Mouse (Mus musculus) embryonic facial prominence, embryonic 11.5 days (tissue): ENCODE results near the gene Hist3h2ba. TPM values are rescaled to one million over a fixed set of nuclear protein-coding genes. Genes with fewer than 3 reads are reported as not detected.
A peak's percentile ranks its signal among the peaks of the same experiment; 100 is the strongest.

ENCODE experiments used
- ATAC-seq: fragments of 200-750 bp; cut with Nextera tagmentation; replicated peaks from 2 replicates; pipeline ENCODE4 v1.8.0; 2017; ENCODE audit warnings: low read depth; ENCODE audit not compliant: insufficient number of reproducible peaks, low FRiP score, low TSS enrichment
- DNase-seq: peaks from one replicate; pipeline ENCODE4 v3.0.0-alpha.2; 2015; ENCODE audit warnings: low spot score
- H3K27ac ChIP-seq: fragments of 300-500 bp; sonication (generic); replicated peaks from 2 replicates; pipeline ENCODE4 v1.5.1; 2014; ENCODE audit warnings: mild to moderate bottlenecking, low read depth, low read length, control low read depth
- H3K27me3 ChIP-seq: fragments of 300-500 bp; sonication (generic); 2 replicates; pipeline ENCODE4 v1.6.1; 2014; ENCODE audit warnings: mild to moderate bottlenecking, low read length, moderate library complexity, mixed read lengths; ENCODE audit not compliant: control insufficient read depth, insufficient read depth
- H3K36me3 ChIP-seq: fragments of 300-500 bp; sonication (generic); replicated peaks from 2 replicates; pipeline ENCODE4 v1.6.1; 2014; ENCODE audit warnings: low read depth, mild to moderate bottlenecking, low read length, moderate library complexity, mixed read lengths; ENCODE audit not compliant: control insufficient read depth, insufficient read depth
- H3K4me1 ChIP-seq: fragments of 300-500 bp; sonication (generic); 2 replicates; pipeline ENCODE4 v1.6.1; 2014; ENCODE audit warnings: low read length, mixed read lengths; ENCODE audit not compliant: control insufficient read depth, insufficient read depth
- H3K4me2 ChIP-seq: fragments of 300-500 bp; sonication (generic); 2 replicates; pipeline ENCODE4 v1.6.1; 2014; ENCODE audit warnings: low read depth, mild to moderate bottlenecking, control low read depth, low read length, moderate library complexity
- H3K4me3 ChIP-seq: fragments of 300-500 bp; sonication (generic); 2 replicates; pipeline ENCODE4 v1.5.1; 2014; ENCODE audit warnings: low read depth, low read length, control low read depth
- H3K9ac ChIP-seq: fragments of 300-500 bp; sonication (generic); replicated peaks from 2 replicates; pipeline ENCODE4 v1.6.1; 2014; ENCODE audit warnings: mild to moderate bottlenecking, control low read depth, low read length
- H3K9me3 ChIP-seq: fragments of 300-500 bp; sonication (generic); replicated peaks from 2 replicates; pipeline ENCODE4 v1.6.1; 2016; ENCODE audit warnings: mild to moderate bottlenecking, low read length, inconsistent platforms, mixed read lengths; ENCODE audit not compliant: control insufficient read depth
- WGBS: fragments of 180-500 bp; shearing (Covaris S2); extraction: QIAGEN DNeasy Blood & Tissue Kit; methylation state at CpG from one replicate; pipeline ENCODE4 v1.1.7; 2014; 5-methylcytosine and 5-hydroxymethylcytosine counted together
- polyA plus RNA-seq: library from polyadenylated mRNA; unstranded; fragments of >200 nt; fragmentation: Nextera tagmentation; extraction: Ambion mirVana; gene quantifications from 2 replicates; pipeline ENCODE4 v1.2.1, GENCODE M21; 2014

Hist3h2ba gene
- polyA plus RNA-seq, 1 experiment from 2014 or later = 45.1 TPM

DNA sequence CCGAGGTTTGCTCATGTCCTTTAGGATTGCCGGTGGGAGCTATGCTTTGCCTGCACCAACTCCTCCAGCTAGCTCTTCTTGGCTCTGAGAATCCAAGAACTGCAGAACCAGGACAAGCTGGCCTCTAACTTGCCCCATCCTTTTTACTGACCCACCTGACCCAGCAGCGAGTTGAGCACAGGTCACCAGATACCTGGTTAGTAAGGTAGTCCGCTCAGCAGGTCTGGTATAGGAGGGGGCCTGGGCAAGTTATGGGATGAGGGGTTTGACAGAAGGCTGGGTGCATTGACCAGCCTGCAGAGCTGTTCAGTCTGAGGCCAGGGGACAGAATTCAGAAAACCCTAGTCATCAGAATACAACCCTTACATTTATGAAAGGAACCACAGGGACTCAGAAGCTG is 19.7 kb upstream of the Hist3h2ba start:
- Histone ChIP-seq H3K4me3 (no peak overlapping the region), H3K27me3 (no peaks in the 10 kb centered on the region), H3K9ac (no peak overlapping the region), H3K9me3 (no peaks in the 10 kb centered on the region), H3K4me1 (no peaks in the 10 kb centered on the region), H3K27ac (no peak overlapping the region), H3K36me3 (peaks cover 10% of the 10 kb centered on the region), H3K4me2 (no peak overlapping the region)
- ATAC-seq (no peak), DNase-seq (no peak)
- WGBS = 66% methylated on average over 4 of the region's 4 CpGs

DNA sequence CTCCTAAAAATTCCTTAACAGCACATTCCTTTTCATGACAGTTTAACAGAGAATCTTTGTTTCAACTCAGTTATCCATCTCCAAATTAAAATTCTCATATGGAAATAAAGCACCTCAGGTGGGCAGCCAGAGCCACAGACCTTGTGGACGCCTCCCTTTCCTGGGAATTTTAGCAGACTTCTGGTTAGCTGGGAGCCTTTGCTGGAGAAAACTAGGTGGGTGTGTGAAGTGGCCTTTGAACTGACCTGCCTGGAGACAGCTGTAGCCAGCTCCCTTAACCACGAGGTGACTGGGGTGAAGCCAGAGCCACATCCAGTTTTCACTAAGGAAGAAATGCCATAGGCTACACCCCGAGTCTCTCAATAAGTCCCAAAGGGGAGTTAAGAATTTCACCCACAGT is 19.1 kb upstream of the Hist3h2ba start:
- ATAC-seq = no peak

GRCm38 (mm10) chr11:58930254-58930653 is 18.5 kb upstream of the Hist3h2ba start:
- H3K4me3 ChIP-seq = no peak overlapping the region
- DNase-seq (no peak), ATAC-seq (no peak)
- no peaks in the 10 kb centered on the region for H3K27me3 ChIP-seq
- 91% methylated on average over 3 of the region's 3 CpGs for WGBS
- H3K4me2 ChIP-seq = no peak overlapping the region
- no peak overlapping the region for H3K9ac ChIP-seq
- no peaks in the 10 kb centered on the region for H3K9me3 ChIP-seq
- no peaks in the 10 kb centered on the region for H3K4me1 ChIP-seq
- no peak overlapping the region for H3K27ac ChIP-seq
- H3K36me3 ChIP-seq = peaks cover 10% of the 10 kb centered on the region

More for the DNA sequence above, 19.1 kb upstream of the Hist3h2ba start:
- Histone ChIP-seq H3K9ac (no peak overlapping the region), H3K4me3 (no peak overlapping the region), H3K27me3 (no peaks in the 10 kb centered on the region), H3K4me1 (no peaks in the 10 kb centered on the region), H3K9me3 (no peaks in the 10 kb centered on the region), H3K4me2 (no peak overlapping the region), H3K36me3 (peaks cover 10% of the 10 kb centered on the region), H3K27ac (no peak overlapping the region)
- WGBS = 48% methylated on average over 3 of the region's 3 CpGs
- no peak for DNase-seq

DNA sequence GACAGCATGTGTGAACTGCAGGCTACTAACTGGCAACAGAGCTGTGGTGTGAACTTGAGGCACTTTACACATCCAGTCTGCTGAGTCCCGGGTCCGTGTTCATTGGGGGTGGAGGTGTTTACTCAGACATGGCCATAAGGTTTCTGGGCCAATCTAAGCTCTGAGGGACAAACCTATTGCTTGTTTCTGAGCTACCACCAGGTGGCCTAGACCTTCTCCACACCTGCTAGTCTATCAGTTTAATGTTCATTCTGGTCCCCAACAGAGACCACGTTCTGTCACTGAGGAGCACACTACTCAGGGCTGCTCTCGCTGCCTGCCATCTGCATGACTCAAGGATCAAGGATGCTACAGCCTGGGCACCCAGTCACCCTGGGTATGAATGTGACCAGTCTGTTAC is 17.1 kb upstream of the Hist3h2ba start:
- H3K36me3 ChIP-seq = peaks cover 12% of the 10 kb centered on the region
- WGBS = 71% methylated on average over 4 of the region's 4 CpGs

GRCm38 (mm10) chr11:58937909-58938308 is 10.8 kb upstream of the Hist3h2ba start:
- Histone ChIP-seq H3K27me3 (no peaks in the 10 kb centered on the region), H3K27ac (0 out of 2 replicates have a peak overlapping the region, but pooled peaks have one; percentile 81), H3K36me3 (peaks cover 11% of the 10 kb centered on the region), H3K4me2 (peak overlapping the region; percentile 77), H3K9ac (peak overlapping the region; percentile 97), H3K4me3 (peak overlapping the region; percentile 90), H3K9me3 (no peaks in the 10 kb centered on the region), H3K4me1 (peaks cover 3% of the 10 kb centered on the region; the same call in 1 of the 2 replicates)
- WGBS = under 1% methylated on average over 13 of the region's 13 CpGs
- DNase-seq (peak; percentile 52), ATAC-seq (peak; percentile 5; the same call in 1 of the 2 replicates)

More for the DNA sequence above, 17.1 kb upstream of the Hist3h2ba start:
- Histone ChIP-seq H3K9ac (no peak overlapping the region), H3K4me3 (no peak overlapping the region), H3K9me3 (no peaks in the 10 kb centered on the region), H3K4me1 (no peaks in the 10 kb centered on the region), H3K27ac (no peak overlapping the region), H3K4me2 (no peak overlapping the region), H3K27me3 (no peaks in the 10 kb centered on the region)
- DNase-seq (no peak), ATAC-seq (no peak; the same call in 1 of the 2 replicates)

DNA sequence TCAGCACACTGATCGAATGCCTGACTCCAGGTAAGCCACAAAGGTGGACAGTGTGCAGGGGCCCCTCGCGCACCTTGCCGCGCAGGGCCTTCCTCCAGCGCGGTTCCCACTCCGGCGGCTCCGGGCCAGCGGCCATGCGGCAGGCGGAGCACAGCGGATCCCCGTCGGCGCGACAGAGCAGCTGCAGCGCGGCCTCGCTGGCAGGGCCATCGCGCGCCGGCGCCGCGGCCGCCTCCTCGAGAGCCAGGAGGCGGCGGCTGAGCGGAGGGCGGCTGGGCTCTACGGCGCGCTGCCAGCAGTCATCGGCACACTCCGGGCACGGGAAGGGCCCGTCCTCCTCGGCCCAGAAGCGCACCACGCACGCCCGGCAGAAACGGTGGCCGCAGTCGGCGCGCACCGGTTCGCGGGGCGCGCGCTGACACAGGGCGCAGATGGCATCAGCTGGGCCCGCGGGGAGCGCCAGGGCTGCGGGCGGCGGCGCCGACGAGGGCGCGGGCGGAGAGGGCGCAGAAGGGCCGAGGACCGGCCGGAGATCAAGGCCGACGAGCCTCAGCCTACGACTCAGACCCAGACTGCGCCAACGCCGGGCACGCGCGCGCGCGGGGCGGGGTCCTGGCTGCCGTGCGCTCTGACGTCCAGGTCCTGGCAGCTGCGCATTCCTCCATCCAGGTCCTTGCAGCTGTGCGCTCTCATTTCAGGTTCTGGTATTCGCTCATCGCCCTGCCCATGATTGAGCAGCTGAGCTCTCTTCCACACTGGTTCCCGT is 10.2 kb upstream of the Hist3h2ba start, which contains the start of gene Rnf187:
Gene Rnf187 (minus strand): TSS at position 595 of the 766 bp plus-strand sequence.
- under 1% methylated on average over 88 of the region's 95 CpGs for WGBS
- Histone ChIP-seq H3K36me3 (peaks cover 6% of the 10 kb centered on the region; the same call in 1 of the 2 replicates), H3K4me1 (peaks cover 3% of the 10 kb centered on the region; the same call in 1 of the 2 replicates), H3K27me3 (no peaks in the 10 kb centered on the region), H3K9me3 (no peaks in the 10 kb centered on the region), H3K4me3 (peak within 1 kb of the TSS; percentile 90), H3K27ac (peak within 1 kb of the TSS; percentile 81), H3K9ac (peak within 1 kb of the TSS; percentile 97), H3K4me2 (peak within 1 kb of the TSS; percentile 77)
- DNase-seq = peak; percentile 96
- ATAC-seq = peak; percentile 97

GRCm38 (mm10) chr11:58939088-58939439 is 9.7 kb upstream of the Hist3h2ba start:
- H3K4me2 ChIP-seq = peak overlapping the region; percentile 26; the same call in 1 of the 2 replicates
- H3K27ac ChIP-seq = no peak overlapping the region
- H3K9me3 ChIP-seq = no peaks in the 10 kb centered on the region
- 0 out of 2 replicates have a peak, but pooled peaks cover 3% of the 10 kb centered on the region for H3K36me3 ChIP-seq
- ATAC-seq (peak; percentile 46; the same call in 1 of the 2 replicates), DNase-seq (no peak)
- H3K27me3 ChIP-seq = no peaks in the 10 kb centered on the region
- peak overlapping the region; percentile 97 for H3K9ac ChIP-seq
- peak overlapping the region; percentile 90 for H3K4me3 ChIP-seq
- WGBS = 22% methylated on average over 6 of the region's 6 CpGs
- H3K4me1 ChIP-seq = peaks cover 3% of the 10 kb centered on the region; the same call in 1 of the 2 replicates

GRCm38 (mm10) chr11:58944136-58944535 is 4.6 kb upstream of the Hist3h2ba start:
- H3K9me3 ChIP-seq = no peaks in the 10 kb centered on the region
- H3K4me1 ChIP-seq = no peaks in the 10 kb centered on the region
- H3K4me2 ChIP-seq = no peak overlapping the region
- H3K4me3 ChIP-seq = no peak overlapping the region
- no peak overlapping the region for H3K9ac ChIP-seq
- no peak overlapping the region for H3K27ac ChIP-seq
- no peaks in the 10 kb centered on the region for H3K36me3 ChIP-seq
- no peak for DNase-seq
- H3K27me3 ChIP-seq = no peaks in the 10 kb centered on the region
- WGBS = 73% methylated on average over 5 of the region's 5 CpGs
- ATAC-seq = no peak
